Mouse (Mus musculus) stomach, postnatal 0 days (tissue): ENCODE data around the gene Eif2ak3.

Source experiments
- CTCF ChIP-seq: IDR thresholded peaks from 2 replicates; pipeline ENCODE4 v1.5.1; 2016; ENCODE audit warnings: antibody characterized with exemption, low read depth, mild to moderate bottlenecking, moderate library complexity
- EP300 ChIP-seq: optimal IDR thresholded peaks from 2 replicates; pipeline ENCODE3; 2016; ENCODE audit warnings: antibody characterized with exemption

DNA sequence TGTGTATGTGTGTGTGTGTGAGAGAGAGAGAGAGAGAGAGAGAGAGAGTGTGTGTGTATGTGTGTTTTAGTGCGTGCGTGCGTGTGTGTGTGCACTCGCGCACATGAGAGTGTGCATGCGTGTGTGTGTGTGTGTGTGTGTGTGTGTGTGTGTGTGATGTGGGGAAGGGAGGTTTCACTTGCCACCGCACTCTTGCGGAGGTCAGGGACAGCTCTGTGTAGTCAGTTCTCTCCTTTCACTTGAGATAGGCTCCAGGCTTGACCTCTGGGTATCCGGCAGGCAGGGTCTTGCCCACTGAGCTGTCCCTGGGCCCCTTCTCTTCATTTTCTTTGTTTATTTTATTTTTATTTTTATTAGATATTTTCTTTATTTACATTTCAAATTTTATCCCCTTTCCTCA is 23.0 kb downstream of the Eif2ak3 start:
- TF ChIP-seq CTCF (no peak), EP300 (no peak)
